Mouse (Mus musculus): ENCODE results near the gene Pir.

GRCm38 (mm10) chrX:164370576-164370975, 101.4 kb downstream of the Pir start:
- TF ChIP-seq TAL1 (IDR thresholded peaks at IDR 0.05; ENCODE audit: low read length) (no peak), GATA1 (IDR thresholded peaks at IDR 0.05; ENCODE audit: low read length) (no peak)
